Comparison of ENCODE assay signal across 14 mouse cellular contexts in the genomic region with DNA sequence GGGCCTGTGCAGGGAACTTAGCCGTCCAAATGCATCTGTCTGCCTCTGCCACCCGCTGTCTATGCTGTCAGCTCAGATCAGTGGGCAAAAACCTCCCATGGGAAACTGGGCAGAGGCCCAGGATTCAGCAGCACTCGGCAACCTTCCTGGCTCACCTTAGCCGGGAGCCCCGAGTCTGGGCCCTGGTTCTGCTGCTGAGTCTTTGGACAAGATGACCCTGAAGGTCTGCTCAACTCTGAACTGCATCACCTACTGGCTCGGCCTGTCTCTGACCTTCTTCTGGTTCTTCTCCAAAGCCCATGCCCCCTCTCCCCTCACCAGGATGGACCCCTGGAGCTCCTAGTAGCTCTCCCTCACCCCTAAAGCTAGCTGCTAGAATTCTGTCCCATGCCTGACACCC. TPM values are rescaled to one million over a fixed set of nuclear protein-coding genes. Genes with fewer than 3 reads are reported as not detected.
DNase-seq lines count a peak whose midpoint lies in the region; ATAC-seq and TF ChIP-seq lines count a peak whose summit lies in the region.
"Had no signal": no experiment of that assay in that cellular context is flagged by ENCODE, and none has a peak within 500 bp of the region (broad histone marks: within the 10 kb centered on the region; RNA-seq: fewer than 3 reads in every experiment).

No protein-coding gene starts in this region.

- H3K4me1 ChIP-seq in lung, embryonic 14.5 days (ENCODE audit: insufficient read depth), result peaks cover 31% of the 10 kb centered on the region
- peaks cover 65% of the 10 kb centered on the region for H3K4me1 ChIP-seq in embryonic facial prominence, embryonic 10.5 days
- peaks cover 91% of the 10 kb centered on the region for H3K4me1 ChIP-seq in liver, embryonic 16.5 days (ENCODE audit: control insufficient read depth, low read depth, low read length)
- peaks cover 32% of the 10 kb centered on the region for H3K4me1 ChIP-seq in midbrain, embryonic 15.5 days

- H3K36me3 ChIP-seq in lung, embryonic 14.5 days (ENCODE audit: insufficient read depth), result peaks cover 66% of the 10 kb centered on the region
- peaks cover 57% of the 10 kb centered on the region for H3K36me3 ChIP-seq in embryonic facial prominence, embryonic 10.5 days (replicated peaks)
- H3K36me3 ChIP-seq in liver, embryonic 16.5 days (ENCODE audit: control insufficient read depth, insufficient read depth), result peaks cover 41% of the 10 kb centered on the region
- H3K36me3 ChIP-seq in midbrain, embryonic 15.5 days (replicated peaks), result no peaks in the 10 kb centered on the region

- no peak overlapping the region for H3K4me3 ChIP-seq in lung, embryonic 14.5 days (ENCODE audit: low read depth, low read length)
- no peak overlapping the region for H3K4me3 ChIP-seq in embryonic facial prominence, embryonic 10.5 days
- H3K4me3 ChIP-seq in liver, embryonic 16.5 days (ENCODE audit: low read depth, low read length), result peak overlapping the region; percentile 46
- no peak overlapping the region for H3K4me3 ChIP-seq in midbrain, embryonic 15.5 days
- H3K4me3 ChIP-seq: lung, embryonic 15.5 days had no signal

- no peak for TF ChIP-seq CTCF in lung, embryonic 14.5 days (IDR thresholded peaks at IDR 0.05; ENCODE audit: low read depth)

- no peaks in the 10 kb centered on the region for H3K27me3 ChIP-seq in lung, embryonic 14.5 days (ENCODE audit: insufficient read depth, low read length)
- H3K27me3 ChIP-seq in embryonic facial prominence, embryonic 10.5 days (replicated peaks; ENCODE audit: low read depth, poor library complexity, severe bottlenecking), result peaks cover 29% of the 10 kb centered on the region
- H3K27me3 ChIP-seq in liver, embryonic 16.5 days (ENCODE audit: control insufficient read depth, insufficient read depth, low read depth, low read length), result no peaks in the 10 kb centered on the region
- H3K27me3 ChIP-seq in midbrain, embryonic 15.5 days (replicated peaks), result 0 out of 2 replicates have a peak, but pooled peaks cover 9% of the 10 kb centered on the region
- H3K27me3 ChIP-seq: lung, embryonic 15.5 days had no signal

- ATAC-seq in lung, embryonic 14.5 days (ENCODE audit: insufficient read depth), result no peak
- ATAC-seq in liver, embryonic 16.5 days (ENCODE audit: low read depth), result no peak
- no peak for ATAC-seq in midbrain, embryonic 15.5 days (replicated peaks)

- 50% methylated on average over 6 of the region's 6 CpGs for WGBS in lung, embryonic 14.5 days
- 78% methylated on average over 6 of the region's 6 CpGs for WGBS in embryonic facial prominence, embryonic 10.5 days
- 54% methylated on average over 6 of the region's 6 CpGs for WGBS in liver, embryonic 16.5 days (ENCODE audit: insufficient replicate concordance)
- WGBS in midbrain, embryonic 15.5 days, result 75% methylated on average over 6 of the region's 6 CpGs

- intact Hi-C loops in heart, postnatal 10 days (cut with DNase I), result no loop called here

- H3K4me2 ChIP-seq in lung, embryonic 14.5 days, result peak overlapping the region; percentile 10; the same call in 1 of the 2 replicates
- peak overlapping the region; percentile 75 for H3K4me2 ChIP-seq in liver, embryonic 16.5 days (ENCODE audit: low read depth, low read length)
- H3K4me2 ChIP-seq in midbrain, embryonic 15.5 days, result no peak overlapping the region
- H3K4me2 ChIP-seq: lung, embryonic 15.5 days; midbrain, embryonic 11.5 days had no signal

- no peak overlapping the region for H3K9ac ChIP-seq in lung, embryonic 14.5 days
- peak overlapping the region; percentile 95 for H3K9ac ChIP-seq in liver, embryonic 16.5 days (ENCODE audit: low read depth, low read length)
- no peak overlapping the region for H3K9ac ChIP-seq in midbrain, embryonic 15.5 days
- H3K9ac ChIP-seq: lung, embryonic 15.5 days had no signal

- peak overlapping the region; percentile 55; the same call in 1 of the 2 replicates for H3K27ac ChIP-seq in lung, embryonic 14.5 days (ENCODE audit: low read depth)
- H3K27ac ChIP-seq in embryonic facial prominence, embryonic 10.5 days (replicated peaks), result peak overlapping the region; percentile 65
- peak overlapping the region; percentile 96 for H3K27ac ChIP-seq in liver, embryonic 16.5 days (ENCODE audit: low read length)
- no peak overlapping the region for H3K27ac ChIP-seq in midbrain, embryonic 15.5 days
- H3K27ac ChIP-seq: lung, embryonic 15.5 days had no signal

- no peaks in the 10 kb centered on the region for H3K9me3 ChIP-seq in lung, embryonic 14.5 days (ENCODE audit: low read depth, low read length)
- no peaks in the 10 kb centered on the region for H3K9me3 ChIP-seq in embryonic facial prominence, embryonic 10.5 days
- no peaks in the 10 kb centered on the region for H3K9me3 ChIP-seq in liver, embryonic 16.5 days (replicated peaks; ENCODE audit: control insufficient read depth, low read length)
- no peaks in the 10 kb centered on the region for H3K9me3 ChIP-seq in midbrain, embryonic 15.5 days
- H3K9me3 ChIP-seq: lung, embryonic 15.5 days had no signal

- peak; percentile 81 for DNase-seq in heart, adult 11 months
- DNase-seq in heart, postnatal 10 days, result no peak
- DNase-seq in lung, embryonic 14.5 days, result no peak
- DNase-seq in lung, postnatal 4 days, result no peak
- no peak for DNase-seq in embryonic facial prominence, embryonic 10.5 days (ENCODE audit: low spot score)
- DNase-seq: cerebellum, adult 8-10 months; gastrocnemius, postnatal 25 days; thymus, postnatal 14 days had no signal

RNA-seq across cellular contexts. Expression of gene Arhgap23, which starts 30.3 kb away (rescaled TPM):
- 10 to 100 TPM; 34.4 to 34.7 TPM for total RNA-seq in heart, postnatal 10 days (2021)
- polyA plus RNA-seq in lung, embryonic 14.5 days (2014; fragmentation: Nextera tagmentation; extraction: Ambion mirVana), result 7.0 and 7.9 TPM in 2 replicates
- polyA plus RNA-seq in embryonic facial prominence, embryonic 10.5 days (2016; fragmentation: Nextera tagmentation; extraction: Ambion mirVana), result 2.4 TPM in 2 replicates
- 4.8 and 5.4 TPM in 2 replicates for polyA plus RNA-seq in liver, embryonic 16.5 days (2015; fragmentation: Nextera tagmentation; extraction: Ambion mirVana)
- 10.9 and 11.0 TPM in 2 replicates for polyA plus RNA-seq in midbrain, embryonic 15.5 days (2015; fragmentation: Nextera tagmentation; extraction: Ambion mirVana)

RNA-seq across cellular contexts. Expression of gene 4933428G20Rik, which starts 54.5 kb away (rescaled TPM):
- not detected for total RNA-seq in heart, postnatal 10 days (2021)
- 0.13 and 0.23 TPM in 2 replicates for polyA plus RNA-seq in lung, embryonic 14.5 days (2014; fragmentation: Nextera tagmentation; extraction: Ambion mirVana)
- 0.35 and 0.54 TPM in 2 replicates for polyA plus RNA-seq in embryonic facial prominence, embryonic 10.5 days (2016; fragmentation: Nextera tagmentation; extraction: Ambion mirVana)
- polyA plus RNA-seq in liver, embryonic 16.5 days (2015; fragmentation: Nextera tagmentation; extraction: Ambion mirVana), result 0.46 and 0.59 TPM in 2 replicates
- 1.3 and 1.6 TPM in 2 replicates for polyA plus RNA-seq in midbrain, embryonic 15.5 days (2015; fragmentation: Nextera tagmentation; extraction: Ambion mirVana)
- total RNA-seq: gastrocnemius, postnatal 25 days; left cerebral cortex, postnatal 10 days had no signal
- polyA plus RNA-seq: embryonic facial prominence, embryonic 11.5 days; midbrain, embryonic 11.5 days had no signal
